Mouse (Mus musculus) CH12F3 (cell line): ENCODE results near the gene Dlst.
"Not testable (repeated sequence)": the region's sequence is repeated elsewhere in the genome, so short reads cannot be mapped to it uniquely, and the experiment has no call there.

Source experiments
- in situ Hi-C: fragments of 300-500 bp; cut with MboI; formaldehyde crosslinking; loops from 2 replicates; pipeline ENCODE4 v1.14.3; 2020; ENCODE audit warnings: low sequenced_read_pairs

Dlst gene

DNA sequence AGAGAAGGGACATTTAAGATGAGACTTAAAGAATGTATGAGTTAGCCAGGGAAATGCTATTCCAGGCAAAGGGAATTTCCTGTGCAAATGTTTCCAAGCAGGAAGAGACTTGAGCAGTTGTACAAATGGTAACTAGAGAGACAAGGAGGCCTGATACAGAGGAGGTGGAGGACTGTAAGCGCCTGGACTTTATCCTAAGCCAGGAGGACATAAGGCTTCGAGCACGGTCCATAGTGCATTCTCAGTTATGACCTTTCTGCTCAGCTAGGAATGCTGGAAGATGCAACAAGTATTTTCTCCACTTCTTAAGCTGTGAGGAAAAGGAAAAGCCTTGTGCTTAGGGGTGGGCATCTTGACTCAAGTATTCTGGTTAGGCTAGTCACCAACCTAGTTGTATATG lies 2.7 kb downstream of the Dlst start:
- in situ Hi-C loops, result no loop called here

DNA sequence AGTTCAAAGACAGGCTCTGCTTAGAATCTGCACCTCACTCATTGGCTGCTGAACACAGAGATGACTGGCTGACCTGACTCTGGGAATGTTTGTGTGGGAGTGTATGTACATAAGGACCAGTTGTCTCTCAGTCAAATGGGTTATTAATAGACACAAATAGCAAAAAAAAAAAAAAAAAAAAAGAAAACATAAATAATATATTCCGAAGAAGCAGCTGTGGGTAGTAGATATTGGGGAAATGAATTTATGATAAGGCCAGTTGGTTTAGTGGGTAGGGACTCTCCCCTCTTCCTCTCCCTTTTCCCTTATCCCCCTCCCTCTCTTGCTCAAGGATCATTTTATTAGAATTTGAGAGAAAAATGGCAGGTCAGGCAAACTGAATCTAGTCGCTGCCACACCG lies 3.3 kb downstream of the Dlst start:
- in situ Hi-C loops, result no loop called here

DNA sequence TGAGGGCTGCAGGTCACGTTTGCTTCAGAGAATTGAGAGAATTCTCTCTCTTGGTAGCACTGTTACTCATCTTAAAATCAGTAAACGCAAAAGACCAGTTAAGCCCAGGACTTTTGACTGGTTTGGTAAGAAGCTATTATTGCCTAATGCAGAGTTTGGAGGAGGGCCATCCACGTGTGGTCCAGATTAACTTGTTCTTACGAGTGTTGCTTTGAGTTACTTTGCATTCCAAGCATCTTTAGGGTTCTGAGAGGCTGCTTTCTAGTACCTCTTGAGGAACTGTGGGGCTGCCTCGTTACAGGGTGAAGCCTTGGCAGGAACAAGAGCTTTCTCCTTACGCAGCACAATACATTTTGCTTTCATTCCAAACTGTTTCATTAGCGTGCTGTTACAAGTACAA lies 5.0 kb downstream of the Dlst start:
- in situ Hi-C loops, result no loop called here

DNA sequence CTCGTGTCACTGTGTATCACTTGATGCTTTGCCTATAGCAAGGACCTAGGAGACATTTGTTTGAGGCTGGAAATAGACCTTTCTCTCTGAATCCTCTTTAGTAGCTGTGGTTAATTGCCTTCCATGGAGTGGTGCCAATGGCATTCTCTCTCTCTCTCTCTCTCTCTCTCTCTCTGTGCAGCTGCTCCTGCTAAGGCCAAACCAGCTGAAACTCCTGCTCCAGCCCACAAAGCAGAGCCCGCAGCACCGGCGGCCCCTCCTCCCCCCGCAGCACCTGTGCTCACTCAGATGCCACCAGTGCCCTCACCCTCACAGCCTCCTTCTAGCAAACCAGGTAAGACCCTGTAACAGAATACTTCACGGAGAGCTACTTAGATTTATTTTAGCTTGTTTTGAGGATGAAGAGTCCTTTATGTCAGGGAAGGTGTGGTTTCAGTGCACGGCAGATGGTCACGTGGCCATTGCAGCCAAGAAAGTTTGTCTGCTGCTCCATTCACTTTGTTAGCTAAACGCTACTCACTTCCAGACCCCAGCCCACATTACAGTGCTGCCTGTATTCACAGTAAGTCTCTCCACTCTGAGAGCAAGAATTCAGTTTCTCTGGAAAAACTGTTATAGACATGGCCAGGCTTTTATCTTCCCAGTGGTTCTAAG lies 11.3 kb downstream of the Dlst start:
- in situ Hi-C loops, result no loop called here

DNA sequence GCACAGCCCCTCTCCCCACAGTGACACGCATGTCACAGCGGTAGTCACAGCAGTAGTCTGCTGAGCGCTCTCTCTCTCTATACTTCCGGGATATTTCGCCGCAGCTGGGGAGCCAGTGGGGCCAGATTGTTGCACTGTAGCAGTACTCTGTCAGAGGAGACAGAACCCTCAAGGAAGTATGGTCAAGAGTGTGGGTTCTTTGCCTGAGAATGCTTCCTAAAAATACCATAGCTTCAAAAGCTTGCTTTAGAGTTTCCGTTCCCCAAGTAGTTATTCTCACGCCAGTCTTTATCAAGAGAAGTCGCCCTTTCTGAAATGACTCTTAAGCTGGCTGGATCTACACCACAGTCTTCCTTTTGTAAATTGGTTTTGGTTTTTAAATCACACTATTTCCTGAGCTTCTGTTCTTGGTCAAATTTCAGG lies 12.5 kb downstream of the Dlst start:
- in situ Hi-C loops, result no loop called here

DNA sequence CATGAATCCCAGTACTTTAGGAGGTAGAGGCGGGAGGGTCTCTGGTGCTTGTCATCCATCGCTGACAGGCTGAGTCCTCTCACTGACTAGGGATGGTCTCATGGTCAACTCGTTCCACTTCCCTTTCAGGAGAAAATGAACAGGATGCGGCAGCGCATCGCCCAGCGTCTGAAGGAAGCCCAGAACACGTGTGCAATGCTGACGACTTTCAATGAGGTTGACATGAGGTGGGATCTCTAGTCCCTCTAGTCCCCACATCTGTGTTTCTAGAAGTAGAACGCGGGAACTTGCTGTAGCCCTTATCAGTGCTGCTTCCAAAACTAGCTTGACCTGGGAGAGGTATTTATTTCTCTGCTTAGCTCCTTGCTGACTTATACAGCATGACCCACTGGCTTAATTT lies 13.0 kb downstream of the Dlst start:
- in situ Hi-C loops, result no loop called here

DNA sequence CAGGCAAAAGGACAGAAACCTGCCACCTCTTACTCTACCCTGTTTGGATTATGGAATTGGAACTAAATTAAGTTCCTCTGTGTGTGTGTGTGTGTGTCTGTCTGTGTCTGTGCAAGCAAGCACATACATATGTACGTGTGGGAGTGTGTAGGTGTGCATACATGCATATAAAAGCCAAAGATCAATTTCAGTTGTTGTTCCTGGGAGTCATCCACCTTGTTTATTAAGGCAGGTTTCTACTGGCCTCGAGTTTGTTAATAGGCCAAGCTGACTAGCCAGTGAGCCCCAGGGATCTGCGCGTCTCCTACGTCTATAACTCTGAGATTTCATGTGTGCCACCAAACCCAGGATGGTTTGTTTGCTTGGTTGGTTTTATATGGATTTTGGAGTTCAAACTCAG lies 14.1 kb downstream of the Dlst start:
- in situ Hi-C loops, result no loop called here

DNA sequence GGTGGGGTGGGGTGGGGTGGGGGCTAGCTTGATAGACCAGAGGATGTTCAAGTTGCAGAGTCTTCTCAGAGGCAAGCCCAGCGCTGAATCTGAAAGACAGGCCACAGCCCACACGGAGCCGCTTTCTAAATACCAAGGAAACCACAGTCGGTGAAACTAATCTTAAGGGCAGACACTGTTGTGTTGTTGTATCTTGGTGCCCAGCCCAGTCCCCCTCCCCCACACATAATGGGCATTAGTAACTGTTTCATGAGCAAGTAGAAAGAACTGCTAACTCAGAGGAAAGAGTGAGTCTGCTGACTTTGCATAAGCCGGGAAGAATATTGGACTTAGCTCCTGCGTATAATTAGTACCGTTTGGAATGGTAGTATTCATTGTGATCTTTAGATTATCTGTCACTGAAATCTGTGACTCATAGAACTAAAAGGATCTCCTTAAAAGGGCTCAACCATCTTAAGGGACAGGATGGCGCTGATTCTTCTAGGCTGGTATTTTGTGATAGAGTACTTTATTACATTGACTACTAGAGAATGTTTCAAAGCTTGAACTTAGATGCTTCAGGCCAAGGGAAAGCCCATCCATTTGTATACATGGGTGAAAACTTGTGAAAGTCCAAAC lies 16.5 kb downstream of the Dlst start:
- in situ Hi-C loops, result no loop called here

DNA sequence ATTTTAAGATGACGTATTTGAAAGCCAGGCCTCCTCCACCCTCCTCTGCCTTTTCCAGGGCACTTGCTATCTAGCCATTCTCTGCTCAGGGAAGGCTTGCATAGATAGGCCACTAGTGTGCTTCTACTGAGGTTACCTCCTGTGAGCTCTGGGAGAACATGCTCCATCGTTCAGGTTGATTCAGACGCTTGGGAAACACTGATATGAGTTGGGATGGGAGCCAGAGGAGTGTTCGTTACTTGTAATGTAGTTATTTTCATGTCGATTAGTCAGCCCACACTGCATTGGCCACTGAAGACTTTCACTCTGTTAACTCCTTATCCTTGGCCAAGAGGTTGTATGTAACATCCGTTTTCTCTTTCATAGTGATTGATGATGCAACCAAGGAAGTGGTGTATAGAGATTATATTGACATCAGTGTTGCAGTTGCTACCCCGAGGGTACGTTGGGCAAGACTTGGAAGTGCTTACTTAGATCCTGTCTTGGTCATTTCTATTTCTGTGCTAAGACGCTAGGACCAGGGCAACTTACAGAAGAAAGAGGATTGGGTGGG lies 18.9 kb downstream of the Dlst start:
- in situ Hi-C loops, result no loop called here

DNA sequence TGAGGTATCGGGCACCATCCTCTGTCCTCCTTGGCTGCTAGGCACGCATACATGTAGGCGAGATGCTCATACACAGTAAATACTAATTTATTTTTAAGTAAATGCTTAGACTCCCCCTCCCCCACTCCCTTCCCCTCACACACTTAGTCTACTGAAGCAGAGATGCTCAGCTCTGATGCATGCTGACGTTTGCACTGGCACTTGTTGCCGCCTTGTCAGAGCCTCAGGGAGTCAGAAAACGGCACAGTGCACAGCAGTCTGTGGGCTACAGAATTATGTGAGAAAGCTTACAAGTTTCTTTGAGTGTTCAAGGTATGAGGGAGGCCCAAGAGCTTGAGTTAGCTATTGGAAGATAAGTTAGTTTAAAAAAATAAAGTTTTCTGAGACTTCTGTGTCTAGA lies 20.7 kb downstream of the Dlst start:
- in situ Hi-C loops, result no loop called here

DNA sequence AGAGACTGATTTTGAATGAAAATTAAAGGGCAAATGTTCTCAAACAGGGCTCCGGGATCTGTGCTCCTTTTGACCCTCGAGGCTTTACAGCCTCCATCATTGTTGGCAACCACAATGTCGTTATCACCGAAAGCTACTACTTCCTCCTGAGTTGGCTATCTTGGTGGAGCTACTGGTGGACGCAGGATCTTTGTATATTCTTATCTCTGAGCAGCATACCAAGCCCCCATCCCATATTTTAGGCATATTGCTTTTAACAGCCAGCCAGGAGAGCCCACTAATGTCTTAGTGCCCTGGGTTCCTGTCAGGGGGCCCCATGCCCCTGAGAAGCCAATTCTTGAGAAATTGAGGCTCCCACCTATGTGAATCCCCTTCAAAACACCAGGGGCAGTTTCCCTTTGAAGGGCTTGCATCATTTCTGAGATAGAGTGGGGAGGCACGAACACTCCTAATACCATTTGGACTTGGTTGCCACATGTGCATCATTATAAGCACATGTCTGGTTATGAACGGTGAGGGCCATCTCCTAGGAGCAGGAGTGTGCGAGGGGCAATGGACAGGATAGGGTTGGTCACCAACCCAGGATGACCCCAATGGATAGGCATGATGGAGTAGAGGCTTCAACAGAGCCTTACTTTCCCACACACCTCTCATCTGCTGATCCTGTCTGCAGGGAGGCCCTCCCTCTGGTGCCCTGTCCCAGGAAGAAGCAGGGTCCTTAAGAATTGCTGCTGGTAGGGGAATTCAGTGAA lies 23.6 kb downstream of the Dlst start:
- in situ Hi-C loops, result no loop called here

DNA sequence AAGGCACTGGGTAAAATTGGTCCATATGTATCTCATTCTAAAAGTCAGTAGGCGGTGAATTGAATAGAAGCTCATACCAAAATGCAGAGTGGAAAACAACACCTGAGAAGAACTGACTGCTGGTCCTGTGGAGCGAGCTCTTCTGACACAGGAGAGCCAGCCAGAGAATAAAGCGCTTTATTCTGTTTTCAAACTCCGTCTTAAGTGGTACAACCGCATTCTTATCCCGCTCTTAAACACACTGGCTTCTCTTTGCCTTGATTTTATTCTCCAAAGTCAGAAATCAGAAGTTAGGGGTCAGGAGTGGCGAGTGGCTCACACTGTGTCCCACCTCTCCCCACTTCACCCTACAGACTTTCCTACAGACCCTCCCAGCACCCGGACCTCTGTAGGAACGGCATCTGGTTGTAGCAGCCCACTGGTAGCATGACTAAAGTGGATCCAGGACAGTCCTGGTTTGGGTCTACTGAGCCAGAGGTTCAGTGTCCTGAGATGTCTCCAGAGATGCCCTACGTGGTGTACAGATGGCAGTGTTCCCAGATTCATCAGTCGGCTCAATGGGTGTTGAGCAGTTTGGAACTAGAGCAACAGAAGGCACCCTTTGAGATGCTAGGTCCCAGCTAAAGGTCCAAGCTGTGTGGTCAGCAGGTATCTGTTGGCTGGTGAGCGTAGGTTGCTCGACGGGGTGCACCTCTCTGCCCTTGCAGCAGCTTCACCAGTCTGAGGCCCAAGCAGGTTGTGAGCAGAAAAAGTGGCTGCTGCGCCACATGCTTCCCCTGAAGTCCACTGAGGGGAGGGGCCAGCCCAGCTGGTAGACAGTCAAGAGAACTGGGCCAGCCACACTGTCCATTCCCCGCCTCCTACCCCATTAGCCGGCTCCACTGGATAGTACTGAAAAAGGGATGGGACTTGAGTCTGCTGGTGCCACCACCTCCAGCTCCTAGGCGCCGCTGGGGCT lies 25.2 kb downstream of the Dlst start:
- in situ Hi-C loops, result no loop called here

DNA sequence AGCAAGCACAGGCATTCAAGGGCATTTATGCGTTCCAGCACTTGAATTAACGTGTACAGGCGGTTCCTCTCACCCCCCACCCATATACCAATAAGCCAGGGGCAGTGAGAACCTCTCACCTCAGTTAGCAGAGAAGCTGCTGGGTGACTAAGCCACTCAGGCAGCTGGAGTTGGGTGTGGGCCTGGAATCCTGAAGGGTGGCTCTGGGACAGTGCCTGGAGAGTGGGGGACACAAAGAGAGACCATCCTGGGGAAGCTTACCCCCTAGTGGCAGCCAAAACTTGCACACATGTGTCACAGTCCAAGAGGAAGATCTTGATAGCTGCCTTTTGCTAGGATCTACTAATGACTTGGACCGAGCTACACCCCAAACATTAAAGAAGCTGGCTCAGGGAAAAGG lies 26.0 kb downstream of the Dlst start:
- in situ Hi-C loops, result no loop called here

DNA sequence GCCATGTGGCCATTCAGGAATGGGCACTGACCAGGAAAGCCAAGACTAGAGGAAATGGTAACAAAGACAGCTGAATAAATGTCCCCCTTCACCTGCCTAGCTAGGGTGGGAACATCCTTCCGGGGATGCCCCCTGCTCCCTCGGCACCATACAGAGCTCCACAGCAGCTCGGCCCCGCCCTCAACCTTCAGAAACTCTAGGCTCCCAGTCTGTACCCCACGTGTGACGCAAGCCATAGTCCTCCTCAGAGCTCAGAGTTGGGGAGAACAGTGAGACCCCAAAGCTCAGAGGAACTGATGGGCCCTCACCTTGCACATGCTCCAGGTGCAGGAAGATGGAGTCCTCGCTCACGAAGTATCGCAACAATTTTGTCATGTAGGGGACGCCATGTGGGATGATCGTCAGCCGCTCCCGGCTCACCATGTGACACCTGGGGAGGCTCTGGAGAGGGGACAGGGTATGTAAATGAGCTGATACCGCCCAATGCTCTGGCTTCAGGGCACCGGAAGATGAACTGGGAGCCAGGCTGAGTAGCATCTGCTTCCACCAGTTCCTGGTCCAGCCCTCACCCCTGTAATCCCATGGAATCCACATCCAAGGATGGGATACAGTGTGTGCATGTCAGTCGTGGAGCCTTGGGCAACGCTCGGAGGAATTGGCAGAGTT lies 29.5 kb downstream of the Dlst start:
- in situ Hi-C loops, result no loop called here

DNA sequence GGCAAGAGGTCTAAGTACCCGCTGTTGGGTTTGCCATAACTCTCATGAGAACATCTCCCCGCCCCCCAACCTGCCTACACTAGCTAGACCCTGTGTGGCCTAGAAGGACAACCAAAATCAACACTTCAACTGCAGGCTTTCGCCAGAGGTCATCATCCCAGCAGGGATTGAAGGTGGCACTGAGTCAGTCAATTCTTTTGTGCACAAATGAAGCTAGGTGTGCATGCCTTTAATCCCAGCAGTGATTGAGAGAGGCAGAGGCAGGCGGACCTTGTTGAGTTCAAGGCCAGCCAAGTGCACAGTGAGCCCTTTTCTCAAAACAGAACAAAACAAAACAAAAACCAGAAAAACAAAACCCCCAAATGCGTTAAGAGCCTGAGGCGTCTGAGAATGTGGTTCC lies 30.5 kb downstream of the Dlst start:
- in situ Hi-C loops, result no loop called here

DNA sequence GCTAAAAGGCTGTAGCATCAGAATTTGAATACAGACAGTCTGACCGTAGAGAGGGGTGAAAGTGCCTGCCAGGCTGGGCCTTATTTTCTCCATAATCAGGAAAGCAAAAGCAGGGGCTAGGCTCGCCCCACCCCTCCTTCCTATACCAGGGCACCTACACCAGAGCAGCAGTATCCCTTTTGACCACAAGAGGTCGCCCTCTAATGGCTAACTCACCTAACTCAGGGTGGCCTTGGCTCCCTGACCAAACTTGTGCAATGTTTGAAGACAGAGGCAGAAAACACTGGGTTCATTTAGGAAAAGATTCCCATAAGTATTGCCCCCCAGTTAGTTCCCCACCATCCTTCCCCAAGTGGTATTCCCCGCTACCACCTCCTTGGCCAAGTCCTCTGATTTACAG lies 32.2 kb downstream of the Dlst start:
- in situ Hi-C loops, result no loop called here

DNA sequence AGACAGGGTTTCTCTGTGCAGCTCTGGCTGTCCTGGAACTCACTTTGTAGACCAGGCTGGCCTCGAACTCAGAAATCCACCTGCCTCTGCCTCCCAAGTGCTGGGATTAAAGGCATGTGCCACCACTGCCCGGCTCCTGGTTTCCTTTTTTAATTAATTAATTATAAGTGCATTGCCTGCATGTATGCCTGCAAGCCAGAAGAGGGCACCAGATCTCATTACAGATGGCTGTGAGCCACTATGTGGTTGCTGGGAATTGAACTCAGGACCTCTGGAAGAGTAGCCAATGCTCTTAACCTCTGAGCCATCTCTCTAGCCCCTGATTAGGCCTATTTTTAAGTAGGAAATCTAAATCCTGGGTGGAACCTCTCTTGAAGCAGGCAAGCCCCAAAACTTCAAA lies 33.6 kb downstream of the Dlst start:
- in situ Hi-C loops, result not testable (repeated sequence)

DNA sequence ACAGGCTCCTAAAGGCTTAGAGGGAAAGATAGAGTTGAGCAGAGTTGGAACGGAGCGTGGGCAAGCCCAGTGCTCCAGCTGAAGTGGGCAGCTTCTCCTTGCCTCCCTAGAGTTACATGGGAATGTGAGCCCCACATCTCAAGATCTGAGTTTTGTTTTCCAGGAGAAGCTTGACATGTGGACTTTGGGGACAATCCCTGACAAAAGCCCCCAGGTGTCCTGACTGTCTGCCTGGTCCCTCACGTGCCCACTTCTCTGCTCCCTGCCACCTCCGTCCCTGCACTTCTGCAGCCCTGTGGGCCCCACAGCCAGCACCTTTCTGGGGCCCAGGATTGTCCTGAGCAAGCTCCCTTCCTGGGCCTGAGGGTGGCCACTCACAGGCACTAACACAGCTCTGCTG lies 34.2 kb downstream of the Dlst start:
- in situ Hi-C loops, result no loop called here

DNA sequence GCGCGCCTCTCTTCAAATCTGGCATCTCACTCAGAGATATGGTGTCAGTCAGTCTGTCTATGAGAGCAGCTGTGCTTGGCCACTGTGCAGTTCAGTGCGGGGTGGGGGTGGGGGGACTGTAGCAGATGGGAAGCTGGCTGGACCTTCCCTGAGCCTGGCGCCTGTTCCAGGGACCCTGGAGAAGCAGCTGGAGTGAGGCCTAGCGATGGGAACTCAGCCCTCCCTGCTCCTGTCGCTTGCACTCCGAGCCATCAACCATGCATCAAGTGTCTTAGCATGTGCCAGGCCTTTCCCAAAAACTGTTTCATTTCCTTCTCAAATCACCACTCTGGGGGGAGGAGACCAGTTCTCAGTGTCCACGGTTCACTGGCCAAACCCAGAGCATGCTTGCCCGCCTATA lies 35.0 kb downstream of the Dlst start:
- in situ Hi-C loops, result no loop called here

DNA sequence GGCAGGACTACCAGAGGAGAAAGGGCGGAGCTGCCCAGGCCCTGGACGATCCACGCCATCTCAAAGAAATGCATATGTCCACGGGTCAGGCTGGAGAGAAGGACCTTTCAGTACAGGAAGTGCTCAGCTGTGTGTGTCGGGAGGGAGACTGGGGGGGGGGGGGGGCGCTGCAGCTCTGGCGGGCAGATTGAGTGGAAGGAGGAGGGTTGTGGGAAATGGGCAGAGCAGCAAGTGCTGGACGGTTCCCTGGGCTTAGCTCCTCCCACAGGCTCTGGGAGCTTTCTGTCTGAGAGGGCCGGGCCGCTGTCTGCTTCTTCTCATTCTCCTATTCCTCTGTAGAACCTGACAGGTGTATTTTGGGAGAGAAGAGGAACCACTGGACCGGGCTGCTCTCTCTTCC lies 35.7 kb downstream of the Dlst start:
- in situ Hi-C loops, result no loop called here
